Mouse (Mus musculus) urinary bladder, adult 2 months (tissue): ENCODE results near the gene Atp1a4. TPM values are rescaled to one million over a fixed set of nuclear protein-coding genes. Genes with fewer than 3 reads are reported as not detected.
"Not testable (repeated sequence)": the region's sequence is repeated elsewhere in the genome, so short reads cannot be mapped to it uniquely, and the experiment has no call there.

Experiments
- DNase-seq: peaks from one replicate; pipeline ENCODE4 v3.0.0; 2022; ENCODE audit warnings: low spot score
- polyA plus RNA-seq: library from polyadenylated mRNA; depleted of rRNA; stranded (reverse); fragments of >200 nt; gene quantifications from 2 replicates; pipeline ENCODE4 v1.2.3, GENCODE M21; 2012

Gene Atp1a4
- polyA plus RNA-seq, 1 experiment, result not detected

GRCm38 (mm10) chr1:172281522-172282254 lies 23.5 kb upstream of the Atp1a4 start:
- no peak for DNase-seq

- no peak for DNase-seq
Observed at GRCm38 (mm10) chr1:172279768-172280509, 21.7 kb upstream of the Atp1a4 start.

- no peak for DNase-seq
Observed at GRCm38 (mm10) chr1:172278328-172278727, 20.1 kb upstream of the Atp1a4 start.

GRCm38 (mm10) chr1:172277172-172277571 lies 19.0 kb upstream of the Atp1a4 start:
- no peak for DNase-seq

GRCm38 (mm10) chr1:172274547-172274946 lies 16.3 kb upstream of the Atp1a4 start:
- DNase-seq, result no peak

GRCm38 (mm10) chr1:172274116-172274515 lies 15.9 kb upstream of the Atp1a4 start:
- no peak for DNase-seq

GRCm38 (mm10) chr1:172273386-172273785 lies 15.2 kb upstream of the Atp1a4 start:
- no peak for DNase-seq

- no peak for DNase-seq
Observed at GRCm38 (mm10) chr1:172271765-172272164, 13.6 kb upstream of the Atp1a4 start.

GRCm38 (mm10) chr1:172271208-172271607 lies 13.0 kb upstream of the Atp1a4 start:
- DNase-seq, result no peak

- DNase-seq, result no peak
Observed at GRCm38 (mm10) chr1:172261477-172262078, 3.4 kb upstream of the Atp1a4 start, which contains the start of gene Igsf8. Gene Igsf8, plus strand, starts transcription at chr1:172261641.

GRCm38 (mm10) chr1:172247679-172248078 lies 10.5 kb downstream of the Atp1a4 start:
- DNase-seq, result no peak

- no peak for DNase-seq
Observed at GRCm38 (mm10) chr1:172247216-172247615, 11.0 kb downstream of the Atp1a4 start.

- not testable (repeated sequence) for DNase-seq
Observed at GRCm38 (mm10) chr1:172244645-172245044, 13.6 kb downstream of the Atp1a4 start.

- no peak for DNase-seq
Observed at GRCm38 (mm10) chr1:172243547-172244205, 14.5 kb downstream of the Atp1a4 start.

GRCm38 (mm10) chr1:172242401-172242800 lies 15.8 kb downstream of the Atp1a4 start:
- no peak for DNase-seq

- no peak for DNase-seq
Observed at GRCm38 (mm10) chr1:172240945-172241708, 17.1 kb downstream of the Atp1a4 start.

GRCm38 (mm10) chr1:172229215-172229614 lies 29.0 kb downstream of the Atp1a4 start:
- DNase-seq, result no peak

GRCm38 (mm10) chr1:172228209-172228608 lies 30.0 kb downstream of the Atp1a4 start:
- no peak for DNase-seq

- no peak for DNase-seq
Observed at GRCm38 (mm10) chr1:172221297-172222063, 36.7 kb downstream of the Atp1a4 start.

- no peak for DNase-seq
Observed at GRCm38 (mm10) chr1:172220414-172220813, 37.8 kb downstream of the Atp1a4 start.
